Mouse (Mus musculus): ENCODE results near the gene Rasa2. TPM values are rescaled to one million over a fixed set of nuclear protein-coding genes. Genes with fewer than 3 reads are reported as not detected.

Gene Rasa2
- polyA plus RNA-seq, 1 experiment, result 1.2 TPM

GRCm38 (mm10) chr9:96668628-96669027 is 37.2 kb upstream of the Rasa2 start:
- Histone ChIP-seq H3K27me3 (ENCODE audit: control insufficient read depth, insufficient read depth, insufficient read length) (no peaks in the 10 kb centered on the region), H3K4me2 (ENCODE audit: low read depth) (no peak overlapping the region)
- TF ChIP-seq MAX (IDR thresholded peaks at IDR 0.05; ENCODE audit: low read depth), result no peak
- no peak for TF ChIP-seq REST (IDR thresholded peaks at IDR 0.05; ENCODE audit: insufficient read depth, insufficient read length)
- no peak for TF ChIP-seq POLR2AphosphoS2 (IDR thresholded peaks at IDR 0.05; ENCODE audit: insufficient read length, low read depth)
- TF ChIP-seq POLR2A (IDR thresholded peaks at IDR 0.05; ENCODE audit: insufficient read length, low read depth), result no peak
- no peak for TF ChIP-seq MYOG (IDR thresholded peaks at IDR 0.05; ENCODE audit: control insufficient read depth in 1 of 3, insufficient read depth in 1 of 3, insufficient read length in 2 of 3, low read depth in 2 of 3)
- TF ChIP-seq TCF12 (IDR thresholded peaks at IDR 0.05; ENCODE audit: insufficient read depth, poor library complexity, severe bottlenecking), result no peak

GRCm38 (mm10) chr9:96660510-96661244 is 29.3 kb upstream of the Rasa2 start:
- Histone ChIP-seq H3K4me2 (ENCODE audit: low read depth) (no peak overlapping the region), H3K27me3 (ENCODE audit: control insufficient read depth, insufficient read depth, insufficient read length) (no peaks in the 10 kb centered on the region), H3ac (ENCODE audit: control insufficient read depth, insufficient read length) (no peak overlapping the region), H3K79me2 (ENCODE audit: control insufficient read depth, insufficient read depth) (no peaks in the 10 kb centered on the region), H3K4me3 (no peak overlapping the region), H3K36me3 (ENCODE audit: control insufficient read depth, insufficient read depth) (no peaks in the 10 kb centered on the region)
- TF ChIP-seq MYOD1 (IDR thresholded peaks at IDR 0.05; ENCODE audit: control insufficient read depth in 1 of 3, insufficient read length in 2 of 3, low read depth in 2 of 3) (no peak), POLR2AphosphoS2 (IDR thresholded peaks at IDR 0.05; ENCODE audit: insufficient read length, low read depth) (no peak), CEBPB (IDR thresholded peaks at IDR 0.05; ENCODE audit: insufficient read depth, poor library complexity, severe bottlenecking) (no peak), MAX (IDR thresholded peaks at IDR 0.05; ENCODE audit: low read depth) (no peak), TCF3 (IDR thresholded peaks at IDR 0.05; ENCODE audit: insufficient read length, low read depth) (no peak), POLR2A (IDR thresholded peaks at IDR 0.05; ENCODE audit: insufficient read length, low read depth) (no peak), TCF12 (IDR thresholded peaks at IDR 0.05; ENCODE audit: insufficient read depth, poor library complexity, severe bottlenecking) (no peak), SRF (IDR thresholded peaks at IDR 0.05; ENCODE audit: control insufficient read depth, insufficient read length, low read depth) (no peak), MYOG (IDR thresholded peaks at IDR 0.05; ENCODE audit: control insufficient read depth in 1 of 3, insufficient read depth in 1 of 3, insufficient read length in 2 of 3, low read depth in 2 of 3) (no peak), E2F4 (IDR thresholded peaks at IDR 0.05; ENCODE audit: insufficient read depth) (no peak), REST (IDR thresholded peaks at IDR 0.05; ENCODE audit: insufficient read depth, insufficient read length) (no peak), USF1 (IDR thresholded peaks at IDR 0.05; ENCODE audit: low read depth) (no peak)

More at GRCm38 (mm10) chr9:96668628-96669027, 37.2 kb upstream of the Rasa2 start:
- Histone ChIP-seq H3ac (ENCODE audit: control insufficient read depth, insufficient read length) (no peak overlapping the region), H3K36me3 (ENCODE audit: control insufficient read depth, insufficient read depth) (no peaks in the 10 kb centered on the region), H3K4me3 (no peak overlapping the region), H3K79me2 (ENCODE audit: control insufficient read depth, insufficient read depth) (no peaks in the 10 kb centered on the region)

GRCm38 (mm10) chr9:96659801-96660200 is 28.4 kb upstream of the Rasa2 start:
- H3K36me3 ChIP-seq (ENCODE audit: control insufficient read depth, insufficient read depth), result no peaks in the 10 kb centered on the region
- no peak overlapping the region for H3K4me2 ChIP-seq (ENCODE audit: low read depth)
- no peaks in the 10 kb centered on the region for H3K79me2 ChIP-seq (ENCODE audit: control insufficient read depth, insufficient read depth)
- no peak overlapping the region for H3ac ChIP-seq (ENCODE audit: control insufficient read depth, insufficient read length)
- H3K4me3 ChIP-seq, result no peak overlapping the region
- TF ChIP-seq TCF3 (IDR thresholded peaks at IDR 0.05; ENCODE audit: insufficient read length, low read depth) (no peak), MAX (IDR thresholded peaks at IDR 0.05; ENCODE audit: low read depth) (no peak), REST (IDR thresholded peaks at IDR 0.05; ENCODE audit: insufficient read depth, insufficient read length) (no peak), POLR2A (IDR thresholded peaks at IDR 0.05; ENCODE audit: insufficient read length, low read depth) (no peak), MYOG (IDR thresholded peaks at IDR 0.05; ENCODE audit: control insufficient read depth in 1 of 3, insufficient read depth in 1 of 3, insufficient read length in 2 of 3, low read depth in 2 of 3) (no peak), SRF (IDR thresholded peaks at IDR 0.05; ENCODE audit: control insufficient read depth, insufficient read length, low read depth) (no peak), E2F4 (IDR thresholded peaks at IDR 0.05; ENCODE audit: insufficient read depth) (no peak)
- no peaks in the 10 kb centered on the region for H3K27me3 ChIP-seq (ENCODE audit: control insufficient read depth, insufficient read depth, insufficient read length)

GRCm38 (mm10) chr9:96653538-96653937 is 22.1 kb upstream of the Rasa2 start:
- Histone ChIP-seq H3K4me2 (ENCODE audit: low read depth) (peak overlapping the region; percentile 14), H3ac (ENCODE audit: control insufficient read depth, insufficient read length) (no peak overlapping the region)
- TF ChIP-seq POLR2A (IDR thresholded peaks at IDR 0.05; ENCODE audit: insufficient read length, low read depth), result no peak
- no peak for TF ChIP-seq SRF (IDR thresholded peaks at IDR 0.05; ENCODE audit: control insufficient read depth, insufficient read length, low read depth)
- TF ChIP-seq TCF3 (IDR thresholded peaks at IDR 0.05; ENCODE audit: insufficient read length, low read depth), result no peak
- TF ChIP-seq MYOD1 (IDR thresholded peaks at IDR 0.05; ENCODE audit: control insufficient read depth in 1 of 3, insufficient read length in 2 of 3, low read depth in 2 of 3), result no peak

GRCm38 (mm10) chr9:96652763-96653162 is 21.3 kb upstream of the Rasa2 start:
- Histone ChIP-seq H3K4me3 (no peak overlapping the region), H3ac (ENCODE audit: control insufficient read depth, insufficient read length) (no peak overlapping the region), H3K4me2 (ENCODE audit: low read depth) (no peak overlapping the region), H3K36me3 (ENCODE audit: control insufficient read depth, insufficient read depth) (no peaks in the 10 kb centered on the region), H3K27me3 (ENCODE audit: control insufficient read depth, insufficient read depth, insufficient read length) (no peaks in the 10 kb centered on the region), H3K79me2 (ENCODE audit: control insufficient read depth, insufficient read depth) (no peaks in the 10 kb centered on the region)
- no peak for TF ChIP-seq TCF3 (IDR thresholded peaks at IDR 0.05; ENCODE audit: insufficient read length, low read depth)
- no peak for TF ChIP-seq E2F4 (IDR thresholded peaks at IDR 0.05; ENCODE audit: insufficient read depth)
- TF ChIP-seq REST (IDR thresholded peaks at IDR 0.05; ENCODE audit: insufficient read depth, insufficient read length), result no peak

More at GRCm38 (mm10) chr9:96653538-96653937, 22.1 kb upstream of the Rasa2 start:
- H3K79me2 ChIP-seq (ENCODE audit: control insufficient read depth, insufficient read depth), result no peaks in the 10 kb centered on the region
- no peak overlapping the region for H3K4me3 ChIP-seq
- H3K36me3 ChIP-seq (ENCODE audit: control insufficient read depth, insufficient read depth), result no peaks in the 10 kb centered on the region
- no peaks in the 10 kb centered on the region for H3K27me3 ChIP-seq (ENCODE audit: control insufficient read depth, insufficient read depth, insufficient read length)
